Mouse (Mus musculus) liver, postnatal 0 days (tissue): ENCODE measurements around the gene Pole4. TPM values are rescaled to one million over a fixed set of nuclear protein-coding genes. Genes with fewer than 3 reads are reported as not detected.
"Not testable (repeated sequence)": the region's sequence is repeated elsewhere in the genome, so short reads cannot be mapped to it uniquely, and the experiment has no call there.

Experiments used
- ATAC-seq: fragments of 200-750 bp; cut with Nextera tagmentation; 2 replicates; pipeline ENCODE4 v1.8.0; 2017; ENCODE audit warnings: mild to moderate bottlenecking, moderate library complexity
- DNase-seq: peaks from one replicate; pipeline ENCODE4 v3.0.0-alpha.2; 2016
- H3K27ac ChIP-seq: fragments of 300-500 bp; sonication (generic); 2 replicates; pipeline ENCODE4 v1.5.1; 2014; ENCODE audit warnings: antibody characterized with exemption, moderate library complexity, mild to moderate bottlenecking, low read depth
- H3K27me3 ChIP-seq: fragments of 300-500 bp; sonication (generic); 2 replicates; pipeline ENCODE4 v1.6.1; 2014; ENCODE audit warnings: low read length, control low read depth, mixed read lengths; ENCODE audit not compliant: insufficient read depth
- H3K36me3 ChIP-seq: fragments of 300-500 bp; sonication (generic); replicated peaks from 2 replicates; pipeline ENCODE4 v1.6.1; 2014; ENCODE audit warnings: mild to moderate bottlenecking, control low read depth, low read length, moderate library complexity, mixed read lengths; ENCODE audit not compliant: insufficient read depth
- H3K4me1 ChIP-seq: fragments of 300-500 bp; sonication (generic); 2 replicates; pipeline ENCODE4 v1.6.1; 2014; ENCODE audit warnings: antibody characterized with exemption, mild to moderate bottlenecking, control low read depth; ENCODE audit not compliant: insufficient read depth
- H3K4me2 ChIP-seq: fragments of 300-500 bp; sonication (generic); 2 replicates; pipeline ENCODE4 v1.6.1; 2014; ENCODE audit warnings: low read depth, mild to moderate bottlenecking, low read length, moderate library complexity, mixed read lengths
- H3K4me3 ChIP-seq: fragments of 300-500 bp; sonication (generic); 2 replicates; pipeline ENCODE4 v1.5.1; 2014; ENCODE audit warnings: low read depth, low read length
- H3K9ac ChIP-seq: fragments of 300-500 bp; sonication (generic); replicated peaks from 2 replicates; pipeline ENCODE4 v1.6.1; 2014; ENCODE audit warnings: mild to moderate bottlenecking, moderate library complexity
- H3K9me3 ChIP-seq: fragments of 300-500 bp; sonication (generic); 2 replicates; pipeline ENCODE4 v1.6.1; 2016; ENCODE audit warnings: mild to moderate bottlenecking, control low read depth, low read length, mixed read lengths
- CTCF ChIP-seq: sonication (generic); IDR thresholded peaks from 2 replicates; pipeline ENCODE4 v1.5.1; 2016; ENCODE audit warnings: antibody characterized with exemption, low read depth
- EP300 ChIP-seq: IDR thresholded peaks from 2 replicates; pipeline ENCODE4 v1.6.1; 2016; ENCODE audit warnings: antibody characterized with exemption, low read depth, mild to moderate bottlenecking
- WGBS: fragments of 180-500 bp; shearing (Covaris S2); extraction: QIAGEN DNeasy Blood & Tissue Kit; methylation state at CpG from one replicate; pipeline ENCODE4 v1.1.7; 2014; ENCODE audit not compliant: insufficient replicate concordance; 5-methylcytosine and 5-hydroxymethylcytosine counted together
- polyA plus RNA-seq: library from polyadenylated mRNA; unstranded; fragments of >200 nt; fragmentation: Nextera tagmentation; extraction: Ambion mirVana; gene quantifications from 2 replicates; pipeline ENCODE4 v1.2.1, GENCODE M21; 2015

Pole4 gene
- polyA plus RNA-seq, 1 experiment from 2014 or later, result 87.7 TPM

GRCm38 (mm10) chr6:82689474-82689873 lies 15.7 kb downstream of the Pole4 start:
- H3K27me3 ChIP-seq, result no peaks in the 10 kb centered on the region
- no peak overlapping the region for H3K9ac ChIP-seq
- 46% methylated on average over 4 of the region's 4 CpGs for WGBS
- no peak for ATAC-seq
- no peak overlapping the region for H3K27ac ChIP-seq
- no peaks in the 10 kb centered on the region for H3K4me1 ChIP-seq
- H3K4me2 ChIP-seq, result no peak overlapping the region
- no peak for DNase-seq
- no peak overlapping the region for H3K4me3 ChIP-seq
- H3K9me3 ChIP-seq, result no peaks in the 10 kb centered on the region
- TF ChIP-seq EP300 (no peak), CTCF (no peak)
- H3K36me3 ChIP-seq, result no peaks in the 10 kb centered on the region

- not testable (repeated sequence) for H3K36me3 ChIP-seq, H3K4me1 ChIP-seq, H3K4me2 ChIP-seq, ATAC-seq, H3K9me3 ChIP-seq, H3K27me3 ChIP-seq, H3K9ac ChIP-seq, H3K4me3 ChIP-seq, H3K27ac ChIP-seq, DNase-seq
- 73% methylated on average over 5 of the region's 5 CpGs for WGBS
These were observed 16.6 kb downstream of the Pole4 start for GRCm38 (mm10) chr6:82688586-82688985.

- DNase-seq, result no peak
- no peak overlapping the region for H3K9ac ChIP-seq
- no peak overlapping the region for H3K4me2 ChIP-seq
- no peaks in the 10 kb centered on the region for H3K27me3 ChIP-seq
- no peak overlapping the region for H3K27ac ChIP-seq
- no peak for ATAC-seq
- no peak overlapping the region for H3K4me3 ChIP-seq
- TF ChIP-seq CTCF, result no peak
- TF ChIP-seq EP300, result no peak
- H3K4me1 ChIP-seq, result no peaks in the 10 kb centered on the region
- H3K36me3 ChIP-seq, result no peaks in the 10 kb centered on the region
- H3K9me3 ChIP-seq, result no peaks in the 10 kb centered on the region
These were observed 21.0 kb downstream of the Pole4 start for GRCm38 (mm10) chr6:82684136-82684535.

GRCm38 (mm10) chr6:82679286-82679685 lies 25.9 kb downstream of the Pole4 start:
- not testable (repeated sequence) for ATAC-seq, H3K4me1 ChIP-seq, DNase-seq, H3K27me3 ChIP-seq, H3K9me3 ChIP-seq, H3K27ac ChIP-seq, H3K36me3 ChIP-seq, H3K9ac ChIP-seq, H3K4me3 ChIP-seq, H3K4me2 ChIP-seq
- WGBS, result 45% methylated on average over 2 of the region's 2 CpGs

- not testable (repeated sequence) for DNase-seq, H3K36me3 ChIP-seq, H3K27ac ChIP-seq, H3K4me3 ChIP-seq, H3K4me1 ChIP-seq, H3K27me3 ChIP-seq, H3K4me2 ChIP-seq, H3K9me3 ChIP-seq, H3K9ac ChIP-seq, ATAC-seq
- 63% methylated on average over 3 of the region's 3 CpGs for WGBS
These were observed 27.5 kb downstream of the Pole4 start for GRCm38 (mm10) chr6:82677629-82678028.

GRCm38 (mm10) chr6:82666480-82666879 lies 38.7 kb downstream of the Pole4 start:
- TF ChIP-seq CTCF (no peak), EP300 (no peak)
- DNase-seq, result no peak
- no peak for ATAC-seq
- no peaks in the 10 kb centered on the region for H3K36me3 ChIP-seq
- no peaks in the 10 kb centered on the region for H3K4me1 ChIP-seq
- no peak overlapping the region for H3K27ac ChIP-seq
- H3K4me2 ChIP-seq, result no peak overlapping the region
- H3K27me3 ChIP-seq, result no peaks in the 10 kb centered on the region
- no peak overlapping the region for H3K9ac ChIP-seq
- H3K4me3 ChIP-seq, result no peak overlapping the region
- H3K9me3 ChIP-seq, result peaks cover 2% of the 10 kb centered on the region; the same call in 1 of the 2 replicates

GRCm38 (mm10) chr6:82653169-82653525 lies 52.0 kb downstream of the Pole4 start:
- ATAC-seq (no peak), DNase-seq (no peak)
- Histone ChIP-seq H3K36me3 (peaks cover 8% of the 10 kb centered on the region; the same call in 1 of the 2 replicates), H3K27ac (peak overlapping the region; percentile 97), H3K9ac (peak overlapping the region; percentile 71), H3K9me3 (no peaks in the 10 kb centered on the region), H3K4me3 (peak overlapping the region; percentile 73), H3K27me3 (no peaks in the 10 kb centered on the region), H3K4me2 (peak overlapping the region; percentile 75), H3K4me1 (peaks cover 14% of the 10 kb centered on the region)
- 28% methylated on average over 11 of the region's 11 CpGs for WGBS
- TF ChIP-seq EP300 (no peak), CTCF (no peak)
